Mouse (Mus musculus) forebrain, embryonic 11.5 days (tissue): ENCODE data around the gene Ldlrad3. TPM values are rescaled to one million over a fixed set of nuclear protein-coding genes. Genes with fewer than 3 reads are reported as not detected.

Experiments used
- ATAC-seq: fragments of 200-750 bp; cut with Nextera tagmentation; replicated peaks from 2 replicates; pipeline ENCODE4 v1.8.0; 2017; ENCODE audit warnings: moderate TSS enrichment; ENCODE audit not compliant: low FRiP score
- DNase-seq: peaks from one replicate; pipeline ENCODE4 v3.0.0-alpha.2; 2017; ENCODE audit warnings: low spot score
- H3K27ac ChIP-seq: fragments of 300-500 bp; sonication (generic); 2 replicates; pipeline ENCODE4 v1.5.1; 2014; ENCODE audit warnings: low read depth, low read length
- H3K27me3 ChIP-seq: fragments of 300-500 bp; sonication (generic); 2 replicates; pipeline ENCODE4 v1.6.1; 2014; ENCODE audit warnings: mild to moderate bottlenecking, low read length, mixed read lengths; ENCODE audit not compliant: control insufficient read depth, insufficient read depth
- H3K36me3 ChIP-seq: fragments of 300-500 bp; sonication (generic); 2 replicates; pipeline ENCODE4 v1.6.1; 2014; ENCODE audit warnings: mild to moderate bottlenecking, low read length, moderate library complexity, mixed read lengths; ENCODE audit not compliant: control insufficient read depth, insufficient read depth
- H3K4me1 ChIP-seq: fragments of 300-500 bp; sonication (generic); replicated peaks from 2 replicates; pipeline ENCODE4 v1.6.1; 2014; ENCODE audit warnings: low read length, mixed read lengths; ENCODE audit not compliant: control insufficient read depth, insufficient read depth
- H3K4me2 ChIP-seq: fragments of 300-500 bp; sonication (generic); 2 replicates; pipeline ENCODE4 v1.6.1; 2014; ENCODE audit warnings: low read depth, mild to moderate bottlenecking, low read length, moderate library complexity, mixed read lengths; ENCODE audit not compliant: severe bottlenecking
- H3K4me3 ChIP-seq: fragments of 300-500 bp; sonication (generic); 2 replicates; pipeline ENCODE4 v1.5.1; 2014; ENCODE audit warnings: low read depth, low read length
- H3K9ac ChIP-seq: fragments of 300-500 bp; sonication (generic); 2 replicates; pipeline ENCODE4 v1.6.1; 2014; ENCODE audit warnings: low read length
- H3K9me3 ChIP-seq: fragments of 300-500 bp; sonication (generic); 2 replicates; pipeline ENCODE4 v1.6.1; 2016; ENCODE audit warnings: low read length, mixed read lengths; ENCODE audit not compliant: control insufficient read depth
- WGBS: fragments of 180-500 bp; shearing (Covaris S2); extraction: QIAGEN DNeasy Blood & Tissue Kit; methylation state at CpG from one replicate; pipeline ENCODE4 v1.1.7; 2014; 5-methylcytosine and 5-hydroxymethylcytosine counted together
- polyA plus RNA-seq: library from polyadenylated mRNA; unstranded; fragments of >200 nt; fragmentation: Nextera tagmentation; extraction: Ambion mirVana; gene quantifications from 2 replicates; pipeline ENCODE4 v1.2.1, GENCODE M21; 2014

The Ldlrad3 gene
- polyA plus RNA-seq, 1 experiment from 2014 or later, result 60.7 TPM

DNA sequence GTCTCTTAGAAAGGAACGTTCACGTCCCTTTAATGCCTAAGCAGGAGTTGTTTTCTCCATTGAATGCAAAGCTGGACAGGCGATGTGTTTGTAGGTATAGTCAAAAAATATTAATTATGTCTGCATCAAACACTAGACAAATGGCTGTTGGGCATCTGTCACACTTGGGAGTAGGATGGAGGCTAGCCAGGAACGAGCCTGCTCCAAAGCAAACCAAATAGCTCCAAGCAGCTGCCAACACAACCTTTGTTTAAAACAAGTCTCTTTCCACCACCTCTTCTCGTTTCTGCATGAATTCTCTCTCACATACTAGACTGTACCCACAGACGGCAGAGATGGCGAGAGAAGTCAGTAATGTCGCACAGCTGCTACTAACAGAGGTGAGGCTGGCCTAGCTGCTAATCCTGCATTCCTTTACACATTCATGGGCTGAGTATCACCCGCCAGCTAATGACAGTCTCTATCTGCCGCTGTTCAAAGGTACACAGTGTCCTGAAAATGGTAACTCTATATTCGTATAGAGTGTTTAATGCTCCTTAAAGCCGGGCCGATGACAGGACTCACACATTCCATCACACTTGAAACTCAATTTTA is 74.2 kb downstream of the Ldlrad3 start:
- Histone ChIP-seq H3K4me3 (no peak overlapping the region), H3K4me2 (no peak overlapping the region), H3K36me3 (no peaks in the 10 kb centered on the region), H3K9ac (no peak overlapping the region), H3K9me3 (no peaks in the 10 kb centered on the region), H3K27ac (no peak overlapping the region), H3K27me3 (no peaks in the 10 kb centered on the region), H3K4me1 (0 out of 2 replicates have a peak, but pooled peaks cover 2% of the 10 kb centered on the region)
- ATAC-seq (no peak), DNase-seq (no peak)
- WGBS, result 85% methylated on average over 13 of the region's 13 CpGs

DNA sequence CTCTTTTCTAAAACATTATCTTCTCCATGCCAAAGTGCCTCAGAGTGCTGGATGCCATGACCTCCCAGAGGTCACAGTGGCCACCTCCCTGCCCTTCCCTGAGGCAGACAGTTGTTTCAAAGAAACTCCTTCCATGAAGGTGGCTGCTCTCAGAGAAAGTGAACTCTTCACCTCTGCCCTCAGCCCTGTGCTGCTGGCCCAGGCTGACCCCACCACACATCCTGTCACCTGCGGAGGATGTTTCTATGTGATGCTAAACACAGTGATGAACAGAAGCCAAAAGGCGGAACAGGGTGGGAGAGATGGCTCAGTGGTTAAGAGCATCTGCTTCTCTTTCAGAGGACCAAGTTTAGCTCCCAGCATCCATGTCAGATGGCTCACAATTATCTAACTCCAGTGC is 75.9 kb downstream of the Ldlrad3 start:
- no peaks in the 10 kb centered on the region for H3K4me1 ChIP-seq
- no peak for DNase-seq
- no peak for ATAC-seq
- no peak overlapping the region for H3K27ac ChIP-seq
- no peaks in the 10 kb centered on the region for H3K27me3 ChIP-seq
- no peaks in the 10 kb centered on the region for H3K9me3 ChIP-seq
- H3K4me3 ChIP-seq, result no peak overlapping the region
- no peak overlapping the region for H3K9ac ChIP-seq
- WGBS, result 91% methylated on average over 2 of the region's 2 CpGs
- H3K36me3 ChIP-seq, result no peaks in the 10 kb centered on the region
- H3K4me2 ChIP-seq, result no peak overlapping the region

DNA sequence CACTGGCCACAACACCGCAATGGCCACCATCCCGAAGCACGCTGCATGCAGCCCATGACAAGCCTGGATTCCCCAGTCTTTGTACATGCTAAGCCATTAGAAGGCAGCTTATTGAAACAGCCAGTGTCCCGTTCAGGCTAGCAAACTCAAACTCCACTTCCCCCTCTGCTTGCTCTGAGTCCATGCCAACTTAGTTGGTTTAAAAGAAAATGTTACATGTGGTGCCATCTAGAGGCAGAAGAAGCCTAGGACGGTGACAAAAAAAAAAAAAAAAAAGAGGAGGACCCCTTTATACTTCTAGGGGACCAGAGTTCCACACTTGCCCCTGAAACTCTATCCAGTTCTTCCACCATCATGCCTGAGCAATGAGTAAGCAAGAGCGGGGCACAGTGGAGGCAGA is 78.9 kb downstream of the Ldlrad3 start:
- Histone ChIP-seq H3K36me3 (no peaks in the 10 kb centered on the region), H3K27ac (no peak overlapping the region), H3K4me2 (no peak overlapping the region), H3K27me3 (no peaks in the 10 kb centered on the region), H3K4me3 (no peak overlapping the region), H3K9ac (no peak overlapping the region), H3K9me3 (no peaks in the 10 kb centered on the region), H3K4me1 (no peaks in the 10 kb centered on the region)
- ATAC-seq (no peak; the same call in 1 of the 2 replicates), DNase-seq (no peak)
- 69% methylated on average over 6 of the region's 6 CpGs for WGBS

DNA sequence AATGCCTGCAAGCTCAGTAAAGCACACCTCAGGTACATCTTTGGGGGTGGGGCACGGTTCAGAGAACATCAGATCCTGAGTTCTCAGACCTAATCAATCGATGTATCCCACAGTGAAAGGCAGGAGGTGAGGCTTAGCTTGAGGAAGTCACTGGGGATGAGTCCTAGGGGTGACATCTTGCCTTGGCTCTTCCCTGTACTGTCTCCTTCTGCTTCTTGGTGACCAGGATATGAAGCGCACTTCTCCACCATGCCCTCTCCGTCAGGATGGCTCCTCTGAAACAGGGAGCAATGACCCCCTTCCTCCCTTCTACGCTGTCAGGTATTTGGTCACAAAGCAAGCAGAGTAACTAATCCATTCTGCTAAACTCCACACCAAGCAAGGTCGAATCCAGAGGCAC is 79.5 kb downstream of the Ldlrad3 start:
- no peak for ATAC-seq
- H3K9ac ChIP-seq, result no peak overlapping the region
- H3K27me3 ChIP-seq, result no peaks in the 10 kb centered on the region
- H3K4me1 ChIP-seq, result no peaks in the 10 kb centered on the region
- no peak overlapping the region for H3K4me2 ChIP-seq
- no peaks in the 10 kb centered on the region for H3K36me3 ChIP-seq
- H3K4me3 ChIP-seq, result no peak overlapping the region
- no peak overlapping the region for H3K27ac ChIP-seq
- 92% methylated on average over 6 of the region's 6 CpGs for WGBS
- H3K9me3 ChIP-seq, result no peaks in the 10 kb centered on the region
- no peak for DNase-seq

DNA sequence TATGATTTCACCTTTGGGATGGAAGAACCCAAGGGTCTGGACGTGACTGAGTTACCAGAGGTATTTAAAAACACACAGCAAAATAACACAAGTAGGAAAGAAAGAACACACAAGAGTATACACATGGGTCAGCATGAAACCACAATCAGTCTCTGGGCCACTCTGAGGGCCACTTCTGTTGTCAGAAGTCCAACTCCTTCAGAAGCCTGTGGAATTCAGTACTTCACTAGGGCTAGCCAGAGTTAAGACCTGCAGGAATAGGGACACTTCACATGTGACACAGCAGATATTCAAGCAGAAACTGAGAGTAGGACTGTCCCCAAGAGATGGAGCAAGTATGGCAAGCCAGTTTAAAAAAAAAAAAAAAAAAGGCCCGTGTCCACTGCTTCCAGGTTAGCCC is 80.7 kb downstream of the Ldlrad3 start:
- no peak for ATAC-seq
- no peak overlapping the region for H3K27ac ChIP-seq
- 93% methylated on average over 2 of the region's 2 CpGs for WGBS

DNA sequence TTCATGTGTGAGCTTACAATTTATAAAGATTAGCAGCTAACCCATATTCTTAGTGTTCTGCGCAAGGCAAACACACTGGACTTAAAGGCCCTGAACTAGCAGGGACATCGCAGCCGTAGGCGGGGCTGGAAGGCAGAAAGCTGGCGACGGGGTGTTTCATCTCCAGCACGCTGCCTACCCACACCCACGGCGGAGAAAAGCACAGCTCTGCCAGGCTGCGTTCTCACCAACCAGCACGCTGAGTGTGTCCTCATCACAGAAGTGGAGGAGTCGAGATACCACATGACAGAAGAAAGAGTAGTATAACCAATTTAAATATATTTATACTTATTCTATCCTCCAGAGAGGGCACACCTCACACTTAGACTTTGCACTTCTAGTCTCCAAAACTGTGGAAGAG is 82.2 kb downstream of the Ldlrad3 start:
- Histone ChIP-seq H3K4me1 (no peaks in the 10 kb centered on the region), H3K27me3 (no peaks in the 10 kb centered on the region), H3K4me2 (no peak overlapping the region), H3K9me3 (no peaks in the 10 kb centered on the region), H3K36me3 (no peaks in the 10 kb centered on the region), H3K27ac (no peak overlapping the region), H3K4me3 (no peak overlapping the region), H3K9ac (no peak overlapping the region)
- 90% methylated on average over 12 of the region's 12 CpGs for WGBS
- no peak for DNase-seq
- no peak for ATAC-seq

More for the DNA sequence above, 80.7 kb downstream of the Ldlrad3 start:
- H3K9ac ChIP-seq, result no peak overlapping the region
- H3K9me3 ChIP-seq, result no peaks in the 10 kb centered on the region
- H3K27me3 ChIP-seq, result no peaks in the 10 kb centered on the region
- no peak overlapping the region for H3K4me3 ChIP-seq
- no peaks in the 10 kb centered on the region for H3K36me3 ChIP-seq
- DNase-seq, result no peak
- no peaks in the 10 kb centered on the region for H3K4me1 ChIP-seq
- H3K4me2 ChIP-seq, result no peak overlapping the region

DNA sequence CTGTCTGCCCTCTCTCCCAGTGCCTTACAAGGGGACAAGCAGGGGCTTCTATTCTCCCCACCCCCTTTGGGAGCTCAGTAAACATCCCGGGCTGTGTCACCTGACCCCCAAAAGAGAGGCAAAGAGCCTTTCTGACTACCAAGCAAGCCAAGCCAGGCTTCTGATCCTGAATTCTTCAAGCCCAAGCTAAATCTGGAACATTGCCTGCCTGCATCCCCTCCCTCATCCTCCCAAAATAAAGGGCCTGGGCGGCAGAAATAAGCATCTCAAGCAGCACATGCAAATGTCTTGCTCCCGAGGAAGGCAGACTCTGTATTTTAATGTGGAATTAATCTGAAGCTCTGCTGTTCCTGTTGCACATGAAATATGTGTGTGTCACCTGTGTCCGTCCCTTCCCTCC is 85.7 kb downstream of the Ldlrad3 start:
- no peak overlapping the region for H3K4me2 ChIP-seq
- no peak overlapping the region for H3K9ac ChIP-seq
- no peak for ATAC-seq
- no peak overlapping the region for H3K4me3 ChIP-seq
- no peak overlapping the region for H3K27ac ChIP-seq
- DNase-seq, result no peak
- H3K4me1 ChIP-seq, result no peaks in the 10 kb centered on the region
- H3K9me3 ChIP-seq, result no peaks in the 10 kb centered on the region
- H3K36me3 ChIP-seq, result no peaks in the 10 kb centered on the region
- H3K27me3 ChIP-seq, result no peaks in the 10 kb centered on the region
- 74% methylated on average over 4 of the region's 4 CpGs for WGBS

DNA sequence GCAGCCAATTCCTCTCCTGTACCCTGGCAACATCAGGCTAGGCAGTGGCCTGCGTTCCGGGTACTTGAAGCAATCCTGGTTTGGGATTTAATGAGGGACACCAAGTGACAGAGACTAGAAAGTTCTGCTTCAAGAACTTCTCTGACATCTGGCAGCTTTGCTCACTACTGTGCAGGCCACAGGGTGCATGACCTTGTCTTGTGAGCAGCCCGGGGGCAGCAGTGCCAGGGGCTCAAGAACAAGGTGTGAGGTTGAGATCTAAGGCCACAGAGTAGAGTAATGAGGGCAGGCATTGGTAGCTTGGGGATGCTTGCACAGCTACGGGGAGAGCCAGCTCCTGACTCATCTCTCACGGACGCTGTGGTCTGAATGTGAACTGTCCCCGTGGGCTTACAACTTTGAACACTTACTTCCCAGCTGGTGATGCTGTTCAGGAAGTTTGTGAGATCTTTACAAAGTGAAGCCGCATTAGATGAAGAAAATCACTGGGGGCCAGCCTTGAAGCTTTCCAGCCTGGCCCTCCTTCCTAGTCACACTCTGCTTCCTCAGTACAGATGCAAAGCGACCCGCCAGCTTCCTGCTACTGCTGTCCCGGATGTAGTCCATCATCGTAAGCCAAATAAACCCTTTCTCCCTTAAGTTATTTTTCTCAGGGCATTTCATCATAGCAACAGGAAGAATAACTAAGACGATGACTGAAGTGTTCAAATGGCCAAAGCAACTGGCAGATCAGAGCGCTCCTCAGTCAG is 86.3 kb downstream of the Ldlrad3 start:
- H3K36me3 ChIP-seq, result no peaks in the 10 kb centered on the region
- H3K9ac ChIP-seq, result no peak overlapping the region
- WGBS, result 88% methylated on average over 14 of the region's 14 CpGs
- H3K4me2 ChIP-seq, result no peak overlapping the region
- DNase-seq (no peak), ATAC-seq (no peak)
- H3K9me3 ChIP-seq, result no peaks in the 10 kb centered on the region
- no peaks in the 10 kb centered on the region for H3K4me1 ChIP-seq
- H3K4me3 ChIP-seq, result no peak overlapping the region
- no peak overlapping the region for H3K27ac ChIP-seq
- H3K27me3 ChIP-seq, result no peaks in the 10 kb centered on the region

DNA sequence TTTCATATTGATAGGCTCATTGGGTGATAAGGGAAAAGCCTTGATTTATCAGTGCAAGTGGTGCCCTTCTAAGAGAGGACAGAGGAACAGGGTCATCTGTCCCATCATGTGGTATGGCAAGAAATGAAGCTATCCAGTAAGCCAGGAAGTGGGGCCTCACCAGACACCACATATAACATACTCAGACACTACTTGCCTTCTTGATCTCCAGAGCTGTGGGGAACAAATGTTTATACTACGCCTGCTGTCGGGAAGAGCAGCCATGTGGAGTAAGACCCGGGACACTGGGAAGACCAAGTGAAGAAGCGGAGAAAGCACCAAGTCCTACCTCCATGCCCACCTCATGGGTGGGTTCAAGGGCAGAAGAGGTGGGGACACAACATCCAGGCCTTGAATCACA is 86.9 kb downstream of the Ldlrad3 start:
- ATAC-seq, result no peak
- Histone ChIP-seq H3K4me1 (no peaks in the 10 kb centered on the region), H3K4me3 (no peak overlapping the region), H3K4me2 (no peak overlapping the region), H3K27ac (no peak overlapping the region), H3K27me3 (no peaks in the 10 kb centered on the region), H3K9ac (no peak overlapping the region), H3K36me3 (no peaks in the 10 kb centered on the region; the same call in 1 of the 2 replicates), H3K9me3 (no peaks in the 10 kb centered on the region)
- no peak for DNase-seq
- 96% methylated on average over 4 of the region's 4 CpGs for WGBS
